Mouse (Mus musculus) A20 (cell line): Measurements from ENCODE around the gene Nim1k.
A peak's percentile ranks its signal among the peaks of the same experiment; 100 is the strongest.
"Not testable (repeated sequence)": the region's sequence is repeated elsewhere in the genome, so short reads cannot be mapped to it uniquely, and the experiment has no call there.

ENCODE experiments used
- DNase-seq: peaks from one replicate; pipeline ENCODE4 v3.0.0-alpha.2; 2011; ENCODE audit warnings: low read depth, low spot score

Gene Nim1k

DNA sequence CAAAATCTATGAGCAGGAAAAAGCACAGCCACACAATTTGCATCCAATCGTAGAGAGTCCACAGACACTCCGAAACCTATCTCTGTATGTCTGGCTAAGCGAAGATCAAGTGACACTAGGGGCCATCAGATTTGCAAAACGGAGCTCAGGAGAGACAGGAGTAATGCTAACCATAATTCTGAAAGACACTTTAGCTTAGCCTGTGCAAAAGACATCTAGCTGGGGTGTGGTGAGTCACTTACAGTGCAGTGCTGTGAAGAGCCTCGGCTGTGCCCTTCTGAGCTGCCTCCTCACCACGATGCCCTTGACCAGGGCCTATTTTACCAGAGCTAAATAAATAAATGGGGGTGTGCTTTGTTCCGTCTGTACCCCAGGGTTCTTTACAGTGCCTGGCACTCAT is 26.3 kb downstream of the Nim1k start:
- DNase-seq = no peak

DNA sequence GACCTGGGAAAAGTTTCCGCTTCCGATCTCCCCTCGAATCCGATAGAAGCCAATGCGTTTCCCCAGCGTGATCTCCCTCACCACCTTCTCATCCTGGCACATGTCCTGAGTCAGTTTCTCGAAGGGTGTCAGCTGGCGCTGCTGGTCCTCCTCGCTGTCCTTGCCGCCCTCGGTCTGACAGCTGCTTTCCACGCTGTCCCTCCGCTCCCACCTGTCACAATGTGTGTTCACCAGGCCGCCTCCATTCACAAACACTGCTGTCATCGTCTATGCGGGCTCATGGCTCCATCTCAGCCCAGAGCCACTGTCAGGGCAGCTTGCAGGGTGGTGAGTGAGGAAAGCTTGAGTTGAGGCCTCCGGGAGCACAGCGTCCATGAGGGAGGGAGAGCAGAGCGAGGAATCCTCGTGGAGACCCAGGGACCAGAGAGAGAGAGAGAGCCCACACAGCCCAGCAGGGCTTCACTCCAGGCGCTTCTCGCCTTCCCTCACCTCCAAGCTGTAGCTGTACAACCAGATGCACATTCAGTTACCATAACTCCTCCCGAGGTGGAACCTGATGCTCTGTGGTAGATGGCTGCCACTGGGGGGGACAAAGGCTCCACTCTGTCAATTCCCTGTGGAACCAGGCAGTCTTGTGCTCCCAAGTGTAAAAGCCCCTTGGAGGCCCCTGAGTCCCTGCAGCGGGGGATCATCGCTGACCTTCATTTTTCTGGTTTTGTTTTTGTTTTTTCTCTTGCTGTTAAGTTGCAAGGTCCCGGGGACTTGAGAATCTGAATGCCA is 27.9 kb downstream of the Nim1k start:
- DNase-seq = no peak

DNA sequence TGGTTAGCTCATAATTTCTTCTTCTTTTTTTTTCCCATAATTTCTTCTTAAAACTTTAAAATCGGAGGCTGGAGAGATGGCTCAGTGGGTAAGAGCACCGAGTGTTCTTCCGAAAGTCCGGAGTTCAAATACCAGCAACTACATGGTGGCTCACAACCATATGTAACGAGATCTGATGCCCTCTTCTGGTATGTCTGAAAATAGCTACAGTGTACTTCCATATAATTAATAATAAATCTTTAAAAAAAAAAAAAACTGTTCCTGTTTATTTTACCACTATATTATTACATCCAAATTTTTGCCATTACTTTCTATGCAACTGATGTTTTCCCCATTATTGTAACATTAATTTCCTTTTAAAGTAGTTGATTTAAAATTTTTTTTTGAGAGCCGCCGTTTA is 31.1 kb downstream of the Nim1k start:
- no peak for DNase-seq

DNA sequence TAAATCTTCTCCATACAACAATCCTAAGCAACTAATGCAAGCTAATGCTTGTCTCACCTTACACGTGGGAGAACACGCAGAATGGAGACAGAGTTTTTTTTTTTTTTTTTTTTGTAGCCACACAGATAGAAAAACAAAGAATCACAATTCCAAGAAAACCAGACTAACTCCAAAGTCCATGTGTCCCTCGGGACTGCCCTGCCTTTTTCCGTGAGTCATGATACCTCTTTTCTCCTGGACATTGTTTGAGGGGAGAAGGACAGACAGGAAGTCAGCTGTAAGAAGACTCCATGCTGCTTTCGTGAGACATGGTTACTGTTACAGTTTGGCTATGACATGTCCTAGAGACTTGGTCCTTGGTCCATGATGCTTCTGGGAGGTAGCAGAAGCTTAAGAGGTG is 32.3 kb downstream of the Nim1k start:
- DNase-seq = no peak

DNA sequence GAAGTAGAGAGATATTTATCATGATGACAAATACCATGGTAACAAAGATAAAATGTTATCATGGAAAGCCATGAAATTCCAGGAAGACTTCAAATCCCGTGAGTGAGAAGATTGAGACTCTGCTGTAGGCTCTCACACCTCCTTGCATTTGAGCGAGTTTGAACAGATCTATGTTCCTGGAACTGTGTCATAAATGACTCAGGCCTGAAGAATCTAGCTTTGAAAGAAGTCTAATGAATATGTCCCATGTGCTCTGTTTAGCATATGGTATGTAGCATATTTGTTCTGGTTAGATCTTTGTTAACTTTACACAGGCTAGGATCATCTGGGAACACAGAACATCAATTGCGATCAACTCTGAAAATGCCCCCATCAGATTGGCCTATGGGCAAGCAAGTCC is 33.2 kb downstream of the Nim1k start:
- no peak for DNase-seq

DNA sequence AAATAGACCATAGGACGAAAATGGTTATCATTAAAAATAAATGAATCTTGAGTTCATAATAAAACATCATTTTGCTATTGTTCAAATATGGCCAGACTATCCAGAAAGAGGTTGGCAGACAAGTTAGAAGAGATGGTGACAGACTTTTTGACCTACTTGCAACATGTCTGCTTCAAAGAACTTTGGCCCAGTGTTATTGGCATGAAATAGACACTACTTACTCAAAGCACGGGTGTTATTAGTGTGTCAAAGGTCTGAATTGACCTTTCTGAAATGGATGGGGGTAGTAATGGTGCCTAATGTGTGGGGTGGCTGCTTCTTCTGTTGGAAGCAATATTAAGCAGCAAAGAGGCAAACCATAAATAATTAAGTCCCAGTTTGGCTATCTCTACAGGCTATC is 39.6 kb downstream of the Nim1k start:
- DNase-seq = no peak

DNA sequence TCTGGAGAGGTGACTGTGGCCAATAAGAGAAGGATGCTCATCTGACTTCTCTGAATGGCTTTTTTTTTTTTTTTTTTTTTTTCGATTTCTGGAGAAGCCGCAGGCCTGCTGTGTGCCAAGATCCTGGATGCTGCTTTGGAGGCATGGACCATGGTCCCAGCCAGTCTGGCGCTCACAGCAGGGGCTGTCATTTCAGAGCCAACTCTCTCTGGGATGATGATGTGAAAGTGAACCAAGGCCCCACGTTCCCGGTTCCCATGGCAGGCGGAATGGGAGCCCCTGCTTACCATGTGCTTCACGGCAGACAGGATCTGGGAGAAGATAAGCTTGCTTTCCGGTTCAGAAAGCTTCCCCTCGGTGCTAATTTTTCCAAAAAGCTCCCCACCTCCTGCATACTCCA is 41.9 kb downstream of the Nim1k start:
- DNase-seq = no peak

DNA sequence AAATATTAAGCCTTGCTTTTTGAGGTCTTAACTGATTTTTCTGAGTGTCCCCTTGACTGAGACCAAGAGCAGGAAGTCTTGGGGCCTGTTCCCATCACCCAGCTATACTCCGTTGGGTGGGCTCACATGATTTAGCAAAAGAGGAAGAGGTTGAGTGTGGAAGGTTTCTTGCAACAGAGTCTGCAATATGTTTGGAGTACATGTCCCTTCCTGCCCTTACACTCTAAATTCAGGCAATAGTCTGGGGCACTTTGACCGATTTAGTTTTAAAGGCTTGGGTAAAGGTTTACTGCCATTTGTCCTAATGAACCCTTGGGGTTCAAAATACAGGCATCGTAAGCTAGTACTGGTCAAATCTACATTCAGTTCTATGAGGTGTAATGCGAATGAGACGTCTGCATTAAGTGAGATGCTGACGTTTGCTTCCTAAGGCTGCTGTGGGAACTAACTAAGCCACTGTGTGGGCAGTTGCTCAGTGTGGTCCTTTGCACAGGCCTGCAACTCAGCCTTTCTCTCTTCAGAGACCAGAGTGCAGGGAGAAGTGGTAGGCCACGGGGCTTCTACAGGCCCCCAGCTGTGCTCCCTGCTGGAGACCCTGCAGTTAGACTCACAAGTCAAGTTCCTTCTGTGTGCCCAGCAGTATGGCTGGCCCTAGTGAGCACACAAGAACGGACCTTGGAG is 42.4 kb downstream of the Nim1k start:
- no peak for DNase-seq

DNA sequence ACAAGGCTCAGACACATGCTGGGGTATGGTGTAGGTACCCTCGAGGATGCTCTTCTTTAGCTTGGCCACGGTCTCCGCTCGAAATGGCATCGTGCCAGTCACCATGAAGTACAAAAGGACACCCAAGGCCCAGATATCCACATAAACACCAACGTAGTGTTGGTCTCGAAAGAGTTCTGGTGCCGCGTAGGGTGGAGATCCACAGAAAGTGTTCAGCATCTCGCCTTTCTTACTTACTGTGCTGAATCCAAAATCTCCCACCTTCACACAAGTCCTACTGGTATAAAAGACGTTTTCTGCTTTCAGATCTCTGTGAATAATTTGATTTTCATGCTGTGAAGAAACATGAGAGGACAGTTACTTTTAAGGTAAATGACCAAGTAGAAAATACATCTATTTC is 43.2 kb downstream of the Nim1k start:
- DNase-seq = no peak

DNA sequence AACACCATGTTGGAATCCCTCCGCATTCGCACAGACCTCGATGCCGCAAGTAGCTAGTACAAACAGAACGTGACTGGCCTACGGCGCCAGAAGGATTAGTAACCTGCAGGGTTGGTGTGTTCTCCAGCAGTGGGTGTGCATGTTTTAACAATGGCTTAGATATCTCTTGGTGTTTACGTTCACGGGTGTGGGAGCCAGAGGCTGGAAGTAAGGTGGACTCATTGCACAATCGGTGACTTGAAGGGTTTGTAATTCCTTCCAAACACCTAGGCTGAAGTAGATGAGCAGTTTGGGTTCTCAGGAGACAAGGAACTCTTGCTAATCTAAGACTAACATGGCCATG is 45.4 kb downstream of the Nim1k start:
- no peak for DNase-seq

DNA sequence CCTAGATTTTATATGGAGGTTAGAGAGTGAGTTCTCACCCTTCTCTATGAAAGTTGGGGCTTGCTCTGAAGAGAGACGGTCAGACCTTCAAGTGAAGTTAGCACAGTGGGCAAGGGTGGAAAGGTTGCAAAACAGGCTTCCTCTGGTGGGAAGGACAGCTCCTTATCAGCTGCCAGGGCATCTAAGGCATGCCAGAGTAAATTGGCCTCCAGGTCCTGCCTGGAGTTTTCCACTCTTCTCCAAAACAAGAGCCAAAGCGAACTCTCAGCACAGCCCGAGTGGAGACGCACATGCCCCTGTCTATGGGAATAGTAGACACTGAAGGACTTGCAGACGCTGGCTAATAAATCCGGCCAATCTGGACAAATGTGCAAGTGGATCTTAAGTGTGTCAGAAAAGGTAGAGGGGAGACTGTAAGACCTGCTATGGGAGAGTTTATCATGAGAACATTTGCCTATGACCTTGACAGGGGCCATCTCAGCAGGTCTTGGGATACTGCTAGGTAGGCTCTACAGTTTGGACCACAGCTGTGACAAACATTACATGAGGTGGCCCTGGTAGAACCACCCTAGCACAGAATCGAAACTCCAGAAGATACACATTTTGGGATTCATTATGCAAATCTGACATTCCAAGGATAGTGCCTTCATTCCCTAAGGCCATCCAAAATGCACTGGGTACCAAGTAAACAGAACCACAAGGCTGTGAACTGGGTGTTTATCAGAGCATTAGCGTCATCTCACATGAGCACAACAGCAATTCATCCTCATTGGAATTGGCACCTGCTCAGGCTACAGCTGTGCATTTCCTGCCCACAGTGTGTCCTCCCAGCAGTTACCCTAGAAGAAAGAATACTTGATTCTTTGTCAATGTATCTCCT is 46.1 kb downstream of the Nim1k start:
- DNase-seq = no peak

DNA sequence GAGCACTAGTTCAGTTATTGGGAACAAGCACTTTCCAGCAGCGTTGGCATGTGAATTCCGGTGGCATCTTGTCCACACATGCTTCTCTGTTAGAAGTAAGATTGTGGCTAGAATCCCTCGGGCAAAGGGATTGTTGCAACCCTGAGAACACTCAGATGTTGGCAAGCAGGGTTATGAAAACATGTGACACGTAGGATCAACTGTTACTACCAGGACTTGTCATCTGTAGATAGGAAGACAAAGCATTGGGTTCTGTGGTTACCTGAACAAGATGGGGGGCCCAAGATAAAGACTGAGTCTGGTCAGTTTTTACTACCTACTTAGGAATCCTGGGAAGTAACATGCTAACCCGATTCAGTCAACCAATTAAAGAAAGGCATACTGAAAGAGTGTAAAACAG is 46.7 kb downstream of the Nim1k start:
- DNase-seq = no peak

DNA sequence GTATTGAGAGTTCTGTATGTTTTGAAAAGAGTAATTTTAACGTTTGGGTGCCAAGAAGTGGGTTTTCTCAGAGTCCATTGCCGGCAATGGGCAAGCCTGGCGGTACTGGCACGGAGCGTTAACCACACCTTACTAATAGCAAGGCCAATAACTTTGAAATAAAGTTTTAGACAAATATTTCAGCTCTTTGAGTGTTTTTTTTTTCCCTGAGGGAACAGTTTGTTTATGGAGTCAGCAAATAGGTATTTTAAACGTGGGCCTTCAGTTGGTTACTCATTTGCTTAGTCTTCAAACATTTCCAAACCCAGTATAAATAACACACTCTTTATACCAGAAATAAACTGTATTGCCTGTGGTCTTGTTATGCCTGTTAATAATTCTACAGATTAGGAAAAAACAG is 47.8 kb downstream of the Nim1k start:
- DNase-seq = no peak

DNA sequence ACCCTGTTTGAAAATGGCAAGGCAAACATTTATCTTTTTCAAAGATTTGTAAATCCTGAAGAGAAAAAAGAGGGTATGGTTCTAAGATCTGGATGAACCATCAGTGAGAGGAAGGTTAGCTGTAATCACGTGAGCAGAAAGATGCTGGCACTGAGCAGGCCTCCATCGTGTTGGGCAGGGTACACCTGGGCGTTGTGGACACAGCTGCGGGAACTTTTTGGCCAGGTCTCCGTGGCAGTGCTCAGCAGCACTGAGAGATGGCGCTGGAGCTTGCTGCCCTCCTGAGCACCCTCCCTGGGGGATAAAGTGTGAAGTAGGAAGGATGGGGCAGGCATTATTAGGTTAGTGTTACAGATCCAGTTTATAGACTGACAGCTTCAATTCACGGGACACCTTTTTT is 48.7 kb downstream of the Nim1k start:
- no peak for DNase-seq

DNA sequence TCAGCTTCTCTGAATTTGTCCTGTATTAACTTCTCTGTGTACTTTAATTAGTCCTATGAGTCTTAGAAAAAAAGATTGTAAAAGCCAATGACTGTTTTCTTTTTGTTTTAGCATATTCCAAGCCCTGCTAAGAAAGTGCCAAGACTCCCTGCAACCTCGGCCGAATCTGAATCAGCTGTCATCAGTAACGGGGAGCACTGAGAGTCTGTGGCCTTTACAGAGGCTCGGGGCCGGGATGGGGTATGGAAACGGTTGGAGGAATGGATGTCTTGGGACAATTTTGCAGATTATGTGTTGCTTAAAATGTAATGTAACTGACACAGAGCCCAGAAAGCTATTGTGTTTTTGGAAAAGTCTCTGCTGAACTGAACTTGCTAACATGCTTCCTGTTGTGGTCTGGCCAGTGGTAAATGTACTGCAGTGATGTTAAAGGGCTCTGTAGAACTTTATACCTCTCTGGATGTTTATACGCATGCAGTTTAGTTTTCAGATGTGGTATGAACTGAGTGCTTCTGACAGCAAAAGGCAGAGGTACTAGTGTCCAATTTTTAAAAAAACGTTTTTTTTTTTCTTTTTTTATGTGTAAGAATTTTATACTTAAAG is 49.3 kb downstream of the Nim1k start:
- not testable (repeated sequence) for DNase-seq

DNA sequence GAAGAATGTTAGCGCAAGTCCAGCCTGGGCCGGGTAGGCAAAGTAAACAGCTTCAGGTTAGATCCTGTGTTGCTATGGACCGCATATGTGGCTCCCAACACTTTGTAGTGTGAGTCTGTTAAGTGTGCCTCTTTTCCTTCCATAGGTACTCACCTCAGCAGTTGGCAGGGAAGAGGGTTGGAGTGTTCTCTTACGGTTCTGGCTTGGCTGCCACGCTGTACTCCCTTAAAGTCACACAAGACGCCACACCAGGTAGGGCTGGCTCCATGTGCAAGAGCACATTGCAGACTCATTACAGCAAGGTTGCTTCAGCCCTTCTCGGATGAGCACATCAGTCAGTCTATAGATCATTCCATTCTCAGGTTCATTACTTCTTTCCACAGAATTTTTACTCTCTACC is 51.4 kb downstream of the Nim1k start:
- no peak for DNase-seq

DNA sequence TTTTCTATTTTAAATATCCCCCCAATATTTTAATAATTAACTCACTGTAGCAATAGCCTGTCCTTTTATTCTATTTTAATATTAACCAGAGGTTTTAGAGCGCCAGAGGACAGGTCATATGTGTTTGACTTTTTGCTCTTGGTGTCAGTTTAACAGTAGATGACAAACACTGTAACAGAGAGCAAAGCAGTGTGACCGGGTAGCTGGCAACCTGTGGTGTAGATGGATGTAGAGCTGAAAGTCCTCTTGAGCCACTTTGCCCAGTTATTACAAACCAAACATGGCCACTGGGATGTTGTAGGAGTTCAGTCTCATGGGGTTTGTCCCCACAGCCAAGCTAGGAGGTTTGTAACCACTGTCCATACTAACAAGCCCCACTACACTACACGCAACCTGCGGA is 57.2 kb downstream of the Nim1k start:
- no peak for DNase-seq

DNA sequence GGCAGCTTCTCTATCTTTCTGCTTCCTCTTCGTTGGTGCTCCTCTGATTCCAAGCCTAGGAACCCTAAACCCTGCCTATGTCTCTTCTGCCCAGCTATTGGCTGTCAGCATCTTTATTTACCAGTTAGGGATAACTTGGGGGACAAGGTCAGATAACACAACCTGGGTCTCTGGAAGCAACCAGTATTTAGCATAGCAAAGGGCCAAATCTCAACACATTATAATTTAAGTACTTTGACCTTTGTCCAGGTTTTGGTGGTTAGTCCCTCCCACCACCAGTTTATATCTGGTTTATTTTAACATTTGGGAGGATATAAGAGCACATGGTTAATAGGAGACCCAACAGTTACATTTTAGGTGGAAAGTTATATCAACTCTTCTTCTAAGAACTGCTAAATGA is 59.2 kb downstream of the Nim1k start:
- no peak for DNase-seq

DNA sequence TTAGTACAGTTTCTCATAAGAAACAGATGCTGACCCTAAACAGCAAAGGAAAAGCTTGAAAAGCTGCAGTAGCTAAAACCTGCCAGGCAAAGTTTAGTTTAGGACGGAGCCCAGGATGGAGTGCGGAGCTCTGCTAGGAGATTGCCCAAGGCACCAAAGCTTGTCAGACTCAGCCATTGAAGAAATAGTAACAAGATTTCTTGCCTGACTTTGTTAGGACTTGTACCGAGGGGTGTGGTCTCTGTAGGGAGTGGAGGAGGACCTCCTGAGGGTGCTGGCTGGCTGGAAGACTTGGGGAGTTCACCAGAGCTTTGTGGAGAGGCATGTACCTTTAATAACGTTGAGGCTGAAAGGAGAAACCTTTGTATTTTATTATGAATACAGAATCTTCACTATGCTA is 60.0 kb downstream of the Nim1k start:
- no peak for DNase-seq

DNA sequence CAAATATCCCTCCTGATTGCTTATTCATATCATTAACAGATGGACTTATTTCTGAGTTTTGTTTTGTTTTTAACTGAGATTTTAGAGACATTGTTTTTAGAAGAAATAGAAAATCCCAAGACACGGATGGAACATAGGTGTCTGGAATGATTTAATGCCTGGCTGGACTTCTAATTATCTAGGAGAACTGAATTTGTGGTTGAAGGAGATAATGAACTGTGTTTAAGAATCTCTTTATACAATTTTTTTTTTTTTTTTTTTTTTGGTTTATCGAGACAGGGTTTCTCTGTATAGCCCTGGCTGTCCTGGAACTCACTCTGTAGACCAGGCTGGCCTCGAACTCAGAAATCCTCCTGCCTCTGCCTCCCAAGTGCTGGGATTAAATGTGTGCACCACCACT is 63.7 kb downstream of the Nim1k start:
- DNase-seq = not testable (repeated sequence)

DNA sequence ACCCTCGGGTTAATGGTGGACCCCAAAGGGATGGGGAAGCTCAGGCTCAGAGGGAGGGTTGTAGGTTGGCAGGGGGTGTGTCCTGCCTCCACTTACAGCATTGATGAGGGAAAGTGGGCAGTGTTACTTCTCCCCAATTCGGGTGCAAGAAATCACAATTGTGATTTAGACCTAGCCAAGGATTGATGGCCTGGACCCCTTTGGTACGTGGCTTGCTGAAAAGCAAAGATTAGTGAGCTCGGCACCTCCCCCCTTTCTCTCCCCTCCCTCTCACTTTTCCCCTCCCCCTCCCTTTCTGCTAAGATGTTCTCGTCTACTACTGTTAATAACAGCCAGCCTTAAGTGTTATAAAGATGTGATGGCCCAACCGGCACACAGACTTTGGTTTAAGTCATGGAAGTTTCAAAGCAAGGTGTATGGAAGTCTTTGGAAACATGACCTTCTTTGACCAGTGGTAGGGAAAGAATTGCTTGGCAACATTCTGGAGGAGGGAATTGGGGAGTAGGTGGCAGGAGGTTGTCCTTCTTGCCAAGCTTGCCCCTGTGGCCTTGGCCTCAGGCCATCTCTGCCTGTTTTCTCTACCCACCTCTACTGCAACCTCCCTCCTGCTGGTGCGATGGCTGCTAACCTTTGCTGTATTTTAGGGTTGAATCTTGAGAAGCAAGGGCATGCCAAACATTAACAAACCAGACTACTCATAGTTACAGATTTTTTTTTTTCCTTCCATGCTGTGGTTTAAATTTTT is 64.6 kb downstream of the Nim1k start:
- DNase-seq = peak; percentile 65
